Mouse (Mus musculus) kidney, embryonic 16.5 days (tissue): ENCODE measurements around the gene Olfr145. TPM values are rescaled to one million over a fixed set of nuclear protein-coding genes. Genes with fewer than 3 reads are reported as not detected.

ENCODE experiments used
- ATAC-seq: fragments of 200-750 bp; cut with Nextera tagmentation; 2 replicates; pipeline ENCODE4 v1.8.0; 2017; ENCODE audit warnings: moderate TSS enrichment; ENCODE audit not compliant: low FRiP score, low TSS enrichment
- H3K27ac ChIP-seq: fragments of 300-500 bp; sonication (generic); 2 replicates; pipeline ENCODE4 v1.5.1; 2014; ENCODE audit warnings: low read length
- H3K27me3 ChIP-seq: fragments of 300-500 bp; sonication (generic); 2 replicates; pipeline ENCODE4 v1.6.1; 2014; ENCODE audit warnings: low read length, control low read depth, mixed read lengths; ENCODE audit not compliant: insufficient read depth
- H3K36me3 ChIP-seq: fragments of 300-500 bp; sonication (generic); 2 replicates; pipeline ENCODE4 v1.6.1; 2014; ENCODE audit warnings: low read length, control low read depth, mixed read lengths; ENCODE audit not compliant: insufficient read depth
- H3K4me1 ChIP-seq: fragments of 300-500 bp; sonication (generic); 2 replicates; pipeline ENCODE4 v1.6.1; 2014; ENCODE audit warnings: low read length, control low read depth, mixed read lengths; ENCODE audit not compliant: insufficient read depth
- H3K4me2 ChIP-seq: fragments of 300-500 bp; sonication (generic); replicated peaks from 2 replicates; pipeline ENCODE4 v1.6.1; 2014; ENCODE audit warnings: low read depth, low read length
- H3K4me3 ChIP-seq: fragments of 300-500 bp; sonication (generic); 2 replicates; pipeline ENCODE4 v1.5.1; 2014; ENCODE audit warnings: mild to moderate bottlenecking, low read length
- H3K9ac ChIP-seq: fragments of 300-500 bp; sonication (generic); replicated peaks from 2 replicates; pipeline ENCODE4 v1.6.1; 2014; ENCODE audit warnings: low read length
- H3K9me3 ChIP-seq: fragments of 300-500 bp; sonication (generic); 2 replicates; pipeline ENCODE4 v1.6.1; 2016; ENCODE audit warnings: low read length, control low read depth
- WGBS: fragments of 180-500 bp; shearing (Covaris S2); extraction: QIAGEN DNeasy Blood & Tissue Kit; methylation state at CpG from one replicate; pipeline ENCODE4 v1.1.7; 2014; 5-methylcytosine and 5-hydroxymethylcytosine counted together
- polyA plus RNA-seq: library from polyadenylated mRNA; unstranded; fragments of >200 nt; fragmentation: Nextera tagmentation; extraction: Ambion mirVana; gene quantifications from 2 replicates; pipeline ENCODE4 v1.2.1, GENCODE M21; 2015

Olfr145 gene
- not detected in 2 replicates for polyA plus RNA-seq

- H3K4me2 ChIP-seq = no peak within 1 kb of the TSS
- no peaks in the 10 kb centered on the region for H3K9me3 ChIP-seq
- H3K27ac ChIP-seq = no peak within 1 kb of the TSS
- 50% methylated on average over 2 of the region's 2 CpGs for WGBS
- no peak within 1 kb of the TSS for H3K4me3 ChIP-seq
- no peak for ATAC-seq
- no peak within 1 kb of the TSS for H3K9ac ChIP-seq
- no peaks in the 10 kb centered on the region for H3K36me3 ChIP-seq
- no peaks in the 10 kb centered on the region for H3K4me1 ChIP-seq
- H3K27me3 ChIP-seq = no peaks in the 10 kb centered on the region
Observed at GRCm38 (mm10) chr9:37896661-37897060, at the start of gene Olfr145. Gene Olfr145, plus strand, starts transcription at chr9:37896724.

- Histone ChIP-seq H3K36me3 (no peaks in the 10 kb centered on the region), H3K4me1 (no peaks in the 10 kb centered on the region), H3K9me3 (no peaks in the 10 kb centered on the region), H3K4me3 (no peak overlapping the region), H3K27me3 (no peaks in the 10 kb centered on the region), H3K4me2 (no peak overlapping the region), H3K9ac (no peak overlapping the region), H3K27ac (no peak overlapping the region)
- no peak for ATAC-seq
- WGBS = 85% methylated on average over 2 of the region's 2 CpGs
Observed at GRCm38 (mm10) chr9:37849267-37849666, 47.3 kb upstream of the Olfr145 start.

GRCm38 (mm10) chr9:37853969-37854368 lies 42.6 kb upstream of the Olfr145 start, which contains the start of gene Olfr877:
Gene Olfr877, plus strand, starts transcription at chr9:37854269.
- no peaks in the 10 kb centered on the region for H3K9me3 ChIP-seq
- ATAC-seq = no peak
- WGBS = 77% methylated on average over 4 of the region's 4 CpGs
- no peaks in the 10 kb centered on the region for H3K36me3 ChIP-seq
- no peak within 1 kb of the TSS for H3K4me3 ChIP-seq
- no peak within 1 kb of the TSS for H3K27ac ChIP-seq
- no peaks in the 10 kb centered on the region for H3K27me3 ChIP-seq
- no peak within 1 kb of the TSS for H3K9ac ChIP-seq
- H3K4me1 ChIP-seq = no peaks in the 10 kb centered on the region
- no peak within 1 kb of the TSS for H3K4me2 ChIP-seq

- no peaks in the 10 kb centered on the region for H3K36me3 ChIP-seq
- no peak overlapping the region for H3K9ac ChIP-seq
- H3K4me3 ChIP-seq = no peak overlapping the region
- no peak for ATAC-seq
- H3K4me1 ChIP-seq = no peaks in the 10 kb centered on the region
- H3K27ac ChIP-seq = no peak overlapping the region
- WGBS = 63% methylated on average over 1 of the region's 1 CpGs
- no peak overlapping the region for H3K4me2 ChIP-seq
- no peaks in the 10 kb centered on the region for H3K27me3 ChIP-seq
- no peaks in the 10 kb centered on the region for H3K9me3 ChIP-seq
Observed at GRCm38 (mm10) chr9:37863325-37863724, 33.2 kb upstream of the Olfr145 start.

- no peak overlapping the region for H3K4me2 ChIP-seq
- H3K9me3 ChIP-seq = no peaks in the 10 kb centered on the region
- H3K9ac ChIP-seq = no peak overlapping the region
- H3K27ac ChIP-seq = no peak overlapping the region
- no peaks in the 10 kb centered on the region for H3K36me3 ChIP-seq
- no peaks in the 10 kb centered on the region for H3K27me3 ChIP-seq
- no peak overlapping the region for H3K4me3 ChIP-seq
- ATAC-seq = no peak
- no peaks in the 10 kb centered on the region for H3K4me1 ChIP-seq
- 45% methylated on average over 1 of the region's 1 CpGs for WGBS
Observed at GRCm38 (mm10) chr9:37870246-37870645, 26.3 kb upstream of the Olfr145 start.

- Histone ChIP-seq H3K4me3 (no peak overlapping the region), H3K27me3 (no peaks in the 10 kb centered on the region), H3K4me2 (no peak overlapping the region), H3K36me3 (no peaks in the 10 kb centered on the region), H3K9me3 (no peaks in the 10 kb centered on the region), H3K9ac (no peak overlapping the region), H3K27ac (no peak overlapping the region), H3K4me1 (no peaks in the 10 kb centered on the region)
- no peak for ATAC-seq
- 76% methylated on average over 1 of the region's 1 CpGs for WGBS
Observed at GRCm38 (mm10) chr9:37871097-37871496, 25.4 kb upstream of the Olfr145 start.

- no peaks in the 10 kb centered on the region for H3K36me3 ChIP-seq
- H3K4me3 ChIP-seq = no peak overlapping the region
- no peak for ATAC-seq
- 65% methylated on average over 1 of the region's 1 CpGs for WGBS
- no peaks in the 10 kb centered on the region for H3K27me3 ChIP-seq
- no peak overlapping the region for H3K4me2 ChIP-seq
- H3K4me1 ChIP-seq = no peaks in the 10 kb centered on the region
- H3K9ac ChIP-seq = no peak overlapping the region
- H3K27ac ChIP-seq = no peak overlapping the region
- no peaks in the 10 kb centered on the region for H3K9me3 ChIP-seq
Observed at GRCm38 (mm10) chr9:37871536-37871935, 25.0 kb upstream of the Olfr145 start.

- Histone ChIP-seq H3K4me3 (no peak overlapping the region), H3K4me2 (no peak overlapping the region), H3K36me3 (no peaks in the 10 kb centered on the region), H3K9me3 (no peaks in the 10 kb centered on the region), H3K4me1 (no peaks in the 10 kb centered on the region), H3K27ac (no peak overlapping the region), H3K27me3 (no peaks in the 10 kb centered on the region), H3K9ac (no peak overlapping the region)
- no peak for ATAC-seq
- 43% methylated on average over 2 of the region's 2 CpGs for WGBS
Observed at GRCm38 (mm10) chr9:37890960-37891359, 5.6 kb upstream of the Olfr145 start.

GRCm38 (mm10) chr9:37905555-37905954 lies 9.0 kb downstream of the Olfr145 start:
- Histone ChIP-seq H3K36me3 (no peaks in the 10 kb centered on the region), H3K4me2 (no peak overlapping the region), H3K27me3 (no peaks in the 10 kb centered on the region), H3K4me3 (no peak overlapping the region), H3K9me3 (no peaks in the 10 kb centered on the region), H3K9ac (no peak overlapping the region), H3K4me1 (no peaks in the 10 kb centered on the region), H3K27ac (no peak overlapping the region)
- WGBS = 65% methylated on average over 3 of the region's 3 CpGs
- ATAC-seq = no peak

- Histone ChIP-seq H3K4me2 (no peak within 1 kb of the TSS), H3K36me3 (no peaks in the 10 kb centered on the region), H3K27ac (no peak within 1 kb of the TSS), H3K9me3 (no peaks in the 10 kb centered on the region), H3K9ac (no peak within 1 kb of the TSS), H3K4me1 (no peaks in the 10 kb centered on the region), H3K27me3 (no peaks in the 10 kb centered on the region), H3K4me3 (no peak within 1 kb of the TSS)
- no peak for ATAC-seq
- WGBS = 74% methylated on average over 2 of the region's 2 CpGs
Observed at GRCm38 (mm10) chr9:37917540-37917939, 21.0 kb downstream of the Olfr145 start, which contains the start of gene Olfr878. Gene Olfr878, plus strand, starts transcription at chr9:37917840.
